Mouse (Mus musculus): ENCODE data around the gene Chst4. TPM values are rescaled to one million over a fixed set of nuclear protein-coding genes. Genes with fewer than 3 reads are reported as not detected.

The Chst4 gene
- not detected in 2 replicates for polyA plus RNA-seq (2012; rRNA removed)

DNA sequence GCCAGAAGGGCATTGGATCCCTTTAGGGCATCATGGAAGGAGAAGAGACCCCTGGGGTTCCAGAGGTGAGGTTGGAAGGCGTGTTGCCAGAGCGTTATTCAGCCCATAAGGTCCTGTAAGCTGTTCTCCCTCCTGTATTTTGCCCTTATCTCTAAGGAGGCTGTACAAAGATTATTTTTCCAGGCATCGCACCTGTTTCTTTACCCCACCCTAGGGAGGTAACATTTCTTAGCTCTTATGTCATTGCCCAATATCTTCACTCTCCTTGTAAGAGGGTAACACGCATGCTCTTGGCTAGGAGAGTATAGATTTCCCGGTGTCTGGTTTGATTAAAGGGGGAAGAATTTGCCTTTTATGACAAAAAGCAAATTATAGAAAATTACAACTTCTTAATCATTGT lies at the start of gene Chst4:
Gene Chst4 (minus strand): TSS at position 82 of the 400 bp plus-strand sequence.

DNA sequence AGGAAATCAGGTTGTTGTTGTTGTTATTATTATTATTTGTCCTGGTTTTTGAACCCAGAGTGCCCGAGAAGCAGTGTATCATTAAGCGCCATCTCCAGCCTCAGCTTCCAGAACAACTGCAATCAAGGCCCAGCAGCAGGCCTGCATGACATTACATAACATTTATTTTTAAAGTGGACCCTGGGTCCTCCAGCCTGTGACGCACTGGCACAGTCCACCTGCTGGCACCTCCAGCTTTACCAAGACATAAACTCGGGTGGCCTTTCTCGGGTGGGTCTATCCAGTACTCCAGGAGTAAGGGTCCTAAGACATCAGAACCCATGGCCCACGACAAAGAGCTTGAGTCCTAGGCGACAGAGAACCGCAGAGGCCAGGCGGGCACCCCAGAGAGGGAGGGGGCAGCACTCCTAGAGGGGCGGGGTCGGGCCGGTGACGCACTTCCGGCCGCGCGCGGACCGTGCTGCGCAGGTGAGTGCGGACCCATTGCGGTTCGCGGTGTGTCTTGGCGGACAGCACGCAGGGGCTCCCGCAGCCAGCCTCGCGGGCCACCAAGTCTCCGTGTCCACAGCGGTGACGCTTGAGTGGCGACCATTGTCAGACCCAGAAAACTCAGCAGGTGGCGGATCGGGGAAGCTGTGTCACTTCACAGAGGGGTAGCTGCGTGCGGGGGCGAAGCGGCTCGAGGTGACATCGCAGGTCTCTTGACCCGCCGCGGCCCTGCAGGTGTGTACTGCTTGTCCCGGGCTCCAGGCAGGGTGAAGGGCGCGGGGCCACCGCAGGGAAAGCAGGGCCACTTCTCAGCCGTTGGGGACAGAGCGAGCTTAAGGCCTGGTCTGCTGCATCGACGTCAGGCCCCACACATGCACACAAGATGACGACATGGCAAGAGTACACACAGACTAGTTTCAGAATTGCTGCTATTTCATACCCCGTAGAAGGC lies 40.0 kb upstream of the Chst4 start, which contains the start of gene Zfp612:
Gene Zfp612 (plus strand): TSS at position 465 of the 940 bp plus-strand sequence.

DNA sequence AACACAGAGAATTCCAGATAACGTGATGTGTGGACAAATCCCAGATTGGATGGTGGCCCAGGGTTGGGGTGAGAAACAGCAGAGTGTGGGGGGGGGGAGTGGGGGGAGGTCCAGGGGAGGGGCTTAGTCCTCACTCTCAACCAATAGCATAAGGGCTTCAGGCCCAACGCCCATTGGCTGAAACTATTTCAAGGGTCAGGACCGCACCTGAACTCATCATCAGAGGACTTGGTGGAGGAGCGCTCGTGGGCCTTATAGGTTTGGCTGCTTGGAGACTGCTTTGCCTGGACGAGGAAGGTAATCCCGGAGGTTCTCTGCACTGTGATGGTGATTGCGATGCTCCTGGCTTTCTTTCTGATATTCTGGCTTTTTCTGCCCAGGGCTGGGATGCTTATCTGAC lies 49.3 kb downstream of the Chst4 start, which contains the start of gene Tat:
Gene Tat (plus strand): TSS at position 214 of the 400 bp plus-strand sequence.

Other genes starting within 250 kb of the Chst4 start
- 14.4 TPM in 2 replicates for gene Phlpp2, start 171.2 kb downstream of the Chst4 start, polyA plus RNA-seq (2012; rRNA removed)
- gene Marveld3, start 77.5 kb downstream of the Chst4 start, polyA plus RNA-seq (2012; rRNA removed), result 0.53 and 0.75 TPM in 2 replicates
- 0.02 and 0.04 TPM in 2 replicates for gene Tat, start 49.3 kb downstream of the Chst4 start, polyA plus RNA-seq (2012; rRNA removed)
- 12.3 and 12.9 TPM in 2 replicates for gene Zfp612, start 40.0 kb upstream of the Chst4 start, polyA plus RNA-seq (2012; rRNA removed)
- not detected in 2 replicates for gene Gm21964, start 61.5 kb upstream of the Chst4 start, polyA plus RNA-seq (2012; rRNA removed)
- not detected in 2 replicates for gene Gm17720, start 63.0 kb upstream of the Chst4 start, polyA plus RNA-seq (2012; rRNA removed)
- 34.0 and 35.5 TPM in 2 replicates for gene Calb2, start 128.5 kb upstream of the Chst4 start, polyA plus RNA-seq (2012; rRNA removed)
- 10.7 and 11.5 TPM in 2 replicates for gene Cmtr2, start 175.9 kb upstream of the Chst4 start, polyA plus RNA-seq (2012; rRNA removed)
- 0.20 and 0.32 TPM in 2 replicates for gene Hydin, start 227.2 kb upstream of the Chst4 start, polyA plus RNA-seq (2012; rRNA removed)

All from central nervous system, embryonic 14 days (tissue).